Mouse (Mus musculus) cerebellum, adult 2 months (tissue): ENCODE data around the gene Chd4.

ENCODE experiments used
- CTCF ChIP-seq: fragments of 200-500 bp; IDR thresholded peaks from 2 replicates; pipeline ENCODE4 v1.5.1; 2011; ENCODE audit warnings: low read depth, mild to moderate bottlenecking, control low read depth, low read length, moderate library complexity, borderline replicate concordance; ENCODE audit not compliant: insufficient read depth
- POLR2A ChIP-seq: fragments of 200-500 bp; IDR thresholded peaks from 2 replicates; pipeline ENCODE4 v1.6.1; 2011; ENCODE audit warnings: low read length, control low read depth, borderline replicate concordance; ENCODE audit not compliant: insufficient read depth

- no peak for TF ChIP-seq POLR2A
- no peak for TF ChIP-seq CTCF
These were observed 79.7 kb downstream of the Chd4 start for GRCm38 (mm10) chr6:125175469-125175868.
